Mouse (Mus musculus) fat pad, adult 2 months (tissue): ENCODE data around the gene Wnt7b.

ENCODE experiments used
- DNase-seq: peaks from one replicate; pipeline ENCODE4 v3.0.0-alpha.2; 2011; ENCODE audit warnings: low read depth, low spot score; ENCODE audit errors: extremely low read depth

Wnt7b gene

GRCm38 (mm10) chr15:85572619-85573254, 9.5 kb downstream of the Wnt7b start:
- no peak for DNase-seq

GRCm38 (mm10) chr15:85569995-85570734, 12.1 kb downstream of the Wnt7b start:
- no peak for DNase-seq

DNA sequence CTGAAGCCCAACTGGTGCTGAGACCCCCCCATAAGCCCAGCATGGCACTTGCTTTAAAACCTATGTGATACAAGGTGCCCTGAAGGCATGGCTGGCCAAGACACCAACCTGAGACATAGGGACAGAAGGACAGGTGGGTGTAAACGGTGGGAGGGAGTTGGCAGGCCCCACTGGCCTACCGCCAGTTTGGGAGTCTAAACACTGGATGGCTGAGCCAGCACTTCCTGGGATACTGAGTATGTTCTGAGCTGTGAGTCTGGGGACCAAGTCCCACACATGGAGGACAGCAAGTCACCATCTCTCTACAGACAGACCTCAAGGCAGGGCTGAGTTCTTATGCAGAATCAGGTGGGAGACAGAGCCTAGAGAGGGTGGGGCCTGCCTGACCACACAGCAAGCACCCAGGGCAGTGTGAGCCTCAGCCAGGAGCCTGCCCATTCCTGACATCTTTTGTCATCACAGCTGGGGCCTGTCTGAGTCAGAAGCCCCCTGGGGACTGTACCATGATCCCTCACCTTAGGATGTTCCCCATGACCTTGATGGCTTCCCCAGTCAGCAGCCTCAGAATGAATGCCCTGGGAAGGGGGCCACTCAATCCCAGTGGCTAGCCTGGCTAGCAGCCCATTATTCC, 13.0 kb downstream of the Wnt7b start:
- DNase-seq: no peak

DNA sequence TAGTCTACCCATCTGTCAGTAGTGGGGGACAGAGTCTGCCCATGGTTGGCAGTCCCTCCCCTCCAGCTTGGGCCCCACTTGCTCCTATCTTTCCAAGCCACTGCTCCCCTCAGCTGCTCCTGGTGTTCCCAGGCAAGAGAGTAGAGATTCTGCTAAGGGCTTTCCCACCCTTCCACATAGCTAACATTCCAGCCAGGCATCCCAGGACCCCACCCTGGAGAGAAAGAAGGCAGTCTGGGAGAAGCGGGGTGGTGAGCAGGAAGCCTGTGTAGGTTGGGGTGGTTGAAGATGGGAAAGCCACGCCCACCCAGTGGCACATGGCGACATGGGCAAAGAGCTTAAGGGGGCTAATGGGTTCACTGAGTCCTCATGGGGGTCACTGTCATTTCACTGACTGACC, 13.9 kb downstream of the Wnt7b start:
- no peak for DNase-seq

- no peak for DNase-seq
Observed at GRCm38 (mm10) chr15:85564966-85565365, 17.3 kb downstream of the Wnt7b start.

DNA sequence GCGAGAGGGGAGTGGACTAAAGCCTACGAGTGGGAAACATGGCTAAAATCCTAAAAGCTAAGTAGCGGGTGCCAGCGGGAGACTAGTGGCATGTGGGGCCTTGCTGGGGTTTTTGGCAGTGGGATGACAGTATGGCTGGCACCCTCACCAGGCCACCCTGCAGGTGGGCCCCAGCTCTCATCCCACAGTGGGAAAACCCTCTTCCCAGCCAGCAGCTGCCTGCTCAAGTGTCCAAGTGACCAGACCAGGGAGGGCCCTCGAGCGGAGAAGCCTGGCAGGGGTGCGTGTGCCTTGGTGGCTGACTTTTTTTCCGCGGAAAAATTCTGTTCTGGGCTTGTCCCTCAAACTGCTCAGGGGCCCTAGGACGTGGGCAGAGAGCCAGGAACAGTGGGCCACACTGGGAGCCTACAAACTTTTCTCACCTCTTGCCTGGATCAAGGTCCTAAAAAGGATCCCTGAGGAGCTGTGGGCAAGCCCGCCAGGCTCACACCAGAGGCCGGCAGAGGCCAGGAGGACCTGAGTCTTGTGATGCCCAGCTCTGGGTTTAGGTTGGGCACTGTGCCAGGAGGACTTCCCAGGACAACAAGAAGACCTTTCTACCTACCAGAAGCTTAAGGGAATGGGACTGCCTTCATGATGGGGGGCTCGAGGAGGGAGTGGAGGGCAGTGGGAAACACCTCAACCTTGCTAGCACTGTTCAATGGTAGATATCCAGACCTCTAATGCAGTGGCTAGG, 18.1 kb downstream of the Wnt7b start:
- no peak for DNase-seq

GRCm38 (mm10) chr15:85561953-85562352, 20.3 kb downstream of the Wnt7b start:
- DNase-seq: no peak

GRCm38 (mm10) chr15:85560830-85561229, 21.4 kb downstream of the Wnt7b start:
- no peak for DNase-seq

- DNase-seq: no peak
Observed at GRCm38 (mm10) chr15:85558840-85559540, 23.3 kb downstream of the Wnt7b start.

GRCm38 (mm10) chr15:85555799-85556198, 26.5 kb downstream of the Wnt7b start:
- DNase-seq: no peak

GRCm38 (mm10) chr15:85553421-85553820, 28.9 kb downstream of the Wnt7b start:
- no peak for DNase-seq

- DNase-seq: no peak
Observed at GRCm38 (mm10) chr15:85546500-85546899, 35.8 kb downstream of the Wnt7b start.

DNA sequence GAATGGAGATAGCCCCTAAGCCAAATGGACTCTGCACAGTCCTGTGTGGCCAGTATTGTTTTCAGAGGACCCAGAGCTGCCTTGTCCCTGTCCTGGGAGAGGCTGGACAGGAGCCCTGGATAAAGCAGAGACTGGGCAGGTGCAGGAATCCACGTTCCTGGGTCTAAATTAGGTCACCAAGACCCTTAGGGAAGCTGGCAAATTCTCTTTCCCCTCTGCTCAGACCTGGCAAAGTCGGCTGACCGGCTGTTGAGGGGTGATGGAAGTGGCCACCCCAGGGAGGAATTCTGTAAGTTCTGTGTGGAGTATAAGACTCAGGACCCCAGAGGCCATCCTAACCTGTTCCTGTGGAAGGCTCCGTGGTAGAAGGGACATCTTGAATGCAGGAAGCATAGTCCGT, 36.9 kb downstream of the Wnt7b start:
- DNase-seq: no peak

DNA sequence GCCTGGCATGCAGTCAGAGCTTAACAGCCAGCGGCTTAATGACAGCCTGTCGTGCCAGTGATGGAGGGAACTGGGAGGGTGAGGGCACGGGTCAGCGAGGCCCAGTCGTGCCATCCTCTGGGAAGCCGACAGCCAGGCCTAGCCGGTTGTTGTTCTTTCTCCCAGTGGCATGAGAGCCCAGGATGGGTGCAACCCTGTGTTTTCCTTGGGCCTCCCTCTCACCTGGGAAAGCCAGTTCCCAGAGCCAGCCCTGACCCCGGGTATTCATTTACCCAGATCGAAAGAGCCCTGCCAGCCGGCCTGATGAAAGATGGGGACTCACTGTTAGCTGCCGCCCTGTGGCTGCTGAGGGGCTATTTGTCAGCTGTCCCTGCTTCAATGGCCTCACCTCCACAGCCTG, 44.1 kb downstream of the Wnt7b start:
- no peak for DNase-seq

DNA sequence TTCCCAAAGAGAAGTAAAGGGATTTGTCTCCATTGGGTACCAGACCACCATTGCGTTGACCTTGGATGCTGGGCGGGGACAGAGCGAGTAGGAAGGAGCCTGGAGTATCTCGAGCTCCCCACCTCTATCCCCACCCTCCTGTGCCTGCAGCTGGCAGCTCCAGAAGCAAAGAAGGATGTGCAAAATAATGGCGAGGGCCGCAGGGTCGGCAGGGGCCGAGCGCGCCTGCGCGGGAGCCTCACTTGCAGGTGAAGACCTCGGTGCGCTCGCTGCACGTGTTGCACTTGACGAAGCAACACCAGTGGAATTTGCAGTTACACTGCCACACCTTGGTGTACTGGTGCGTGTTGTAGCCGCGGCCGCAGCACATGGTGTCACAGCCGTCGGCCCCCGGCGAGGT, 45.1 kb downstream of the Wnt7b start:
- no peak for DNase-seq

GRCm38 (mm10) chr15:85534646-85535045, 47.6 kb downstream of the Wnt7b start:
- no peak for DNase-seq

DNA sequence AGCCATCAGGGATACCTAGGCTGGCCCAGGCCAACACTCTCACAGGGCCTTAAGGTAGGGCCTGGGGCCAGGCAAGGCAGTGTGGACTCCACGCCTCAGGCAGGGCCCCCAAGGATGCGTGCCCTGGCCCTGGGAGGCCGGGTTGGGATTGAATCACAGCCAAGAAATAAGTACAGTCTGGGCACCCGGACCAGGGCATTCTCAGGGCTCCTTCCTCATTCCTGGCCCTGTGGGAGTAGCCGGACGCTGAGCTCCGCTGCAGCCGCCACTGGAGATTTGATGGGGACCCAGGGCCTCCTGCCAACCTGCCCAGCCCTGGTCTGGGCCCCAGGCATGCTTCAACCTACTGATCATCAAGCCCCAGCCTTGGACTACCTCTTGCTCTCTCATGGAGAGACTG, 48.1 kb downstream of the Wnt7b start:
- DNase-seq: no peak

GRCm38 (mm10) chr15:85532063-85532462, 50.2 kb downstream of the Wnt7b start:
- DNase-seq: no peak

DNA sequence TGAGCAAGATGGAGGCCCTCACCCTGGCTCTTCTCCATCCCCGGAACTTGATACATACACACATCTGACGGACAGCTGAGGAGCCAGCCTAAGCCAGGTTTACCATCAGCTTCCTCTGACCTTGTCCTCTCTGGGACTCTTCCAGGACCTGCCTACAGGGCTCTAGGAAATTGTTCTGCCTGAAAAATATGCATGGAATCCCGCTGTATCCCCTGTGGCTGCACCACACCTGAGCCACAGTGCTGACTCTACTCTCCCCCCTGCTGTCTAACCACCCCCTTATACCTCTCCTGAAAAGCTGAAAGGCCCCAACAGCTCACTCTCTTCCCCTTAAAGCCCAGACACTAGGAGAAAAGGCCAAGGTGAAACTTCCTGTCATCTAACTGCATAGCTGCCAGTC, 52.4 kb downstream of the Wnt7b start:
- no peak for DNase-seq

DNA sequence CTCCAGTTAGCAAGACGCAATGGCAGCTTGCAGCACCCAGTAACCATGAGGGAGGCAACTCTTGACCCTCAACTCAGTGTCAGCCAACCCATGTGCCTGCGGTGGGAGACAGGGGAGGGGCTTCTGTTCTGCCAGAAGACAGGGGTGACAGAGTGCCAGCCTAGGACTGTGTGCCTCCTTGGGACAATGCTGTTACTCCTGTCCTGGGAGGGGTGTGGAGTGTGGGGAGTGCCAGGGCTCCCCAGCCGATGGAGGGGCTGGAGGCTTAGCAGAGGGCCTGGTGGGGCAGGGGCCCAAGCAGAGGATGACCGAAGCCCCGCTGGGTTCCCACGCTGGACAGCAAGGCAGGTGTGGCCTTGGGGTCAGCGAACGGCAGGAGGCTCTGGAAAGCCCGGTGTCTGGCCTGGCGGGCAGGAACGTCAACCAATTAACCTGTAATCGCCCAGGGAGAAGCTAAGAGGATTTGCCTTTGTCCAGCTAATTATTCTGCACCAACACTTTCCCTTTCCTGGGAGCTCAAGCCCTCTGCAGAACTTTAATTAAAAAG, 57.8 kb downstream of the Wnt7b start:
- DNase-seq: no peak
